Mouse (Mus musculus): ENCODE data around the gene Irx2. TPM values are rescaled to one million over a fixed set of nuclear protein-coding genes. Genes with fewer than 3 reads are reported as not detected.

The Irx2 gene
- polyA plus RNA-seq, 1 experiment: 4.4 TPM

DNA sequence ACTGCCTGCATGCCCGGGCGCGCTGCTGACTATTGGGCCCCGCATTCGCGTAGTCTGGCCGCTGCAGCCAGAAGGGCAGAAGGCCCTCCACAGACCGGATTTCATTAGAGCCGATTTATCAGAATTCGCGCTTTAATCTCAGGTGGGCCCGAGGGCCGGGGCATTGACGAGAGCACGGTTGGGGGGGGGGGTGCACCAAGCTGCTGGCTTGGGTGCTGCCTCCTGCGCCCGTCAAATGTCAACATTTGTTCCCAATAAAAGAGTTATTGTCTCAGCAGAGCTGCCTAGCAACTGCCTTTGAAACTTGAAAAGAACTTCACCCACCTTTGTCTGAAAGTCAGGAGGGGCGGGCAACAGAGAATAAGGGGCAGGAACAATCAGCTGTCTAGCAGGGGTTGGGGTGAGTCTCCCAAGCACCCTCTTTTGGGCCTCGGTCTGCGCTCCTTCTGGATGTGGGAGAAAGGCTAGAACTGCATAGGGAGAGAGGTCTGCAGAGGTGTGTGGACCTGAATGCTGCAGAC lies 7.8 kb downstream of the Irx2 start:
- TF ChIP-seq MAX (IDR thresholded peaks at IDR 0.05; ENCODE audit: low read depth) (no peak), USF1 (IDR thresholded peaks at IDR 0.05; ENCODE audit: low read depth) (no peak), E2F4 (IDR thresholded peaks at IDR 0.05; ENCODE audit: insufficient read depth) (no peak), CEBPB (IDR thresholded peaks at IDR 0.05; ENCODE audit: insufficient read depth, poor library complexity, severe bottlenecking) (no peak), MYOD1 (IDR thresholded peaks at IDR 0.05; ENCODE audit: control insufficient read depth in 1 of 3, insufficient read length in 2 of 3, low read depth in 2 of 3) (no peak), MYOG (IDR thresholded peaks at IDR 0.05; ENCODE audit: control insufficient read depth in 1 of 3, insufficient read depth in 1 of 3, insufficient read length in 2 of 3, low read depth in 2 of 3) (no peak), POLR2A (IDR thresholded peaks at IDR 0.05; ENCODE audit: insufficient read length, low read depth) (no peak), REST (IDR thresholded peaks at IDR 0.05; ENCODE audit: insufficient read depth, insufficient read length) (no peak), SRF (IDR thresholded peaks at IDR 0.05; ENCODE audit: control insufficient read depth, insufficient read length, low read depth) (no peak), TCF12 (IDR thresholded peaks at IDR 0.05; ENCODE audit: insufficient read depth, poor library complexity, severe bottlenecking) (no peak), POLR2AphosphoS2 (IDR thresholded peaks at IDR 0.05; ENCODE audit: insufficient read length, low read depth) (no peak), TCF3 (IDR thresholded peaks at IDR 0.05; ENCODE audit: insufficient read length, low read depth) (no peak)

DNA sequence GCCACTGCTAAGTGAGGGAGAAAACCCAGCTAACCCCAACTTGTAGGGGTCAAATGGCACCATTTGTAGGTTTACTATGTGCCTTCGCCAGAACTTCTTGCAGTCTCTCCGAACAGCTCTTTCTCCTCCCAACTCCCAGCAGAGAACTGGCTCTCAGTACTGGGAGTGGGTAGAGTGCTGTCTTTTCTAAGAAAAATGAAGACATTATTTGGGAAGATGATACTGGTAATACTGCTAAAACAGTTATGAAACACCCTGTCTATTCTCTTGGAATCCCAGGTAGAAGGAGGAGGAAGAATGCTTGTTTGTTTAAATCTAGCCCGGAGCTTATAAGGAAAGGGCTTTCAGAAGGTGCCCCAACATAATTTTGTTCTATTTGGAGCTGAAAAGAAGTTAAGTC lies 8.9 kb downstream of the Irx2 start:
- Histone ChIP-seq H3K27me3 (ENCODE audit: control insufficient read depth, insufficient read depth, insufficient read length) (no peaks in the 10 kb centered on the region), H3ac (ENCODE audit: control insufficient read depth, insufficient read length) (no peak overlapping the region), H3K4me3 (no peak overlapping the region), H3K36me3 (ENCODE audit: control insufficient read depth, insufficient read depth) (peaks cover 14% of the 10 kb centered on the region), H3K4me2 (ENCODE audit: low read depth) (no peak overlapping the region), H3K79me2 (ENCODE audit: control insufficient read depth, insufficient read depth) (no peaks in the 10 kb centered on the region)
- TF ChIP-seq REST (IDR thresholded peaks at IDR 0.05; ENCODE audit: insufficient read depth, insufficient read length) (no peak), TCF3 (IDR thresholded peaks at IDR 0.05; ENCODE audit: insufficient read length, low read depth) (no peak), CEBPB (IDR thresholded peaks at IDR 0.05; ENCODE audit: insufficient read depth, poor library complexity, severe bottlenecking) (no peak), E2F4 (IDR thresholded peaks at IDR 0.05; ENCODE audit: insufficient read depth) (no peak), POLR2A (IDR thresholded peaks at IDR 0.05; ENCODE audit: insufficient read length, low read depth) (no peak), MYOD1 (IDR thresholded peaks at IDR 0.05; ENCODE audit: control insufficient read depth in 1 of 3, insufficient read length in 2 of 3, low read depth in 2 of 3) (no peak), TCF12 (IDR thresholded peaks at IDR 0.05; ENCODE audit: insufficient read depth, poor library complexity, severe bottlenecking) (no peak), POLR2AphosphoS2 (IDR thresholded peaks at IDR 0.05; ENCODE audit: insufficient read length, low read depth) (no peak), MYOG (IDR thresholded peaks at IDR 0.05; ENCODE audit: control insufficient read depth in 1 of 3, insufficient read depth in 1 of 3, insufficient read length in 2 of 3, low read depth in 2 of 3) (no peak), MAX (IDR thresholded peaks at IDR 0.05; ENCODE audit: low read depth) (no peak), SRF (IDR thresholded peaks at IDR 0.05; ENCODE audit: control insufficient read depth, insufficient read length, low read depth) (no peak)

More for the DNA sequence above, 7.8 kb downstream of the Irx2 start:
- no peaks in the 10 kb centered on the region for H3K27me3 ChIP-seq (ENCODE audit: control insufficient read depth, insufficient read depth, insufficient read length)
- no peak overlapping the region for H3ac ChIP-seq (ENCODE audit: control insufficient read depth, insufficient read length)
- no peak overlapping the region for H3K4me3 ChIP-seq
- peaks cover 14% of the 10 kb centered on the region for H3K36me3 ChIP-seq (ENCODE audit: control insufficient read depth, insufficient read depth)
- H3K79me2 ChIP-seq (ENCODE audit: control insufficient read depth, insufficient read depth): no peaks in the 10 kb centered on the region
- no peak overlapping the region for H3K4me2 ChIP-seq (ENCODE audit: low read depth)

DNA sequence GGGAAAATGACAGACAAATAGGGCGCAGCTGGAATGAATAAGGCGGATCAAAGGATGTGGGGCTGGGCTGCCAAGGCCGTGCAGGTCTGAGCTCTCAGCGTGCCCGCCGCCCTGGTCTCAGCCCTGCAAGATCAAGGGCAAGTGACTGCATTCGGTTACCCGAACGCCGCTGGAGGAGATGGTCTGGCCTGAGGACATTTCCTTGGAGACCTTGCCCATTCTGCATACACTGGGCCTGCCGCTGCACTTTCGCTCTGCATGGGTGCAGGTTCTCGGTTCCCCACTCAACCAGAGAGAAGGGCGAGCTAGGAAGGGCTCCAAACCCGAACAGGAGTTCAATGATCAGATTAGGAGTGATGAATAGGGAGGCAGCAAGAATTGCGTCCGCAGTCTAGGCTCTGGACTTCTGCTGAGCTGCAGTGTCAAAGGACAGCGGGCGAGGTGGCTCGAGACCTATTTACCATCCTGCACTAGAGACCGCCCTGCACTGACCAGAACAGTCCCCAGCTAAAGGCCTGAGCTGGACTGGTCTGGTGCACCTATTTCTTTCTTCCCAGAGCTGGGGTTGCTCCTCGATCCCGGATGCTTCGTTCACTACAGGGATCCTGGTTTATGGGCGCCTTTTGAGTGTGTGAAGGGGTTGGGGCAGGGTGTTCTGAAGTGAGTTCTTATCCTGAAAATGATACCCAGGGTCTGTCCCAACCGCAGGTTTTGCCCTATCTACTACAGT lies 9.9 kb downstream of the Irx2 start:
- Histone ChIP-seq H3K27me3 (ENCODE audit: control insufficient read depth, insufficient read depth, insufficient read length) (no peaks in the 10 kb centered on the region), H3K36me3 (ENCODE audit: control insufficient read depth, insufficient read depth) (peaks cover 5% of the 10 kb centered on the region), H3K4me2 (ENCODE audit: low read depth) (no peak overlapping the region), H3K79me2 (ENCODE audit: control insufficient read depth, insufficient read depth) (no peaks in the 10 kb centered on the region), H3K4me3 (peak overlapping the region; percentile 14), H3ac (ENCODE audit: control insufficient read depth, insufficient read length) (no peak overlapping the region)
- TF ChIP-seq MYOG (IDR thresholded peaks at IDR 0.05; ENCODE audit: control insufficient read depth in 1 of 3, insufficient read depth in 1 of 3, insufficient read length in 2 of 3, low read depth in 2 of 3) (no peak), USF1 (IDR thresholded peaks at IDR 0.05; ENCODE audit: low read depth) (no peak), POLR2A (IDR thresholded peaks at IDR 0.05; ENCODE audit: insufficient read length, low read depth) (no peak), MAX (IDR thresholded peaks at IDR 0.05; ENCODE audit: low read depth) (no peak), POLR2AphosphoS2 (IDR thresholded peaks at IDR 0.05; ENCODE audit: insufficient read length, low read depth) (no peak), REST (IDR thresholded peaks at IDR 0.05; ENCODE audit: insufficient read depth, insufficient read length) (no peak), MYOD1 (IDR thresholded peaks at IDR 0.05; ENCODE audit: control insufficient read depth in 1 of 3, insufficient read length in 2 of 3, low read depth in 2 of 3) (no peak), E2F4 (IDR thresholded peaks at IDR 0.05; ENCODE audit: insufficient read depth) (no peak)

DNA sequence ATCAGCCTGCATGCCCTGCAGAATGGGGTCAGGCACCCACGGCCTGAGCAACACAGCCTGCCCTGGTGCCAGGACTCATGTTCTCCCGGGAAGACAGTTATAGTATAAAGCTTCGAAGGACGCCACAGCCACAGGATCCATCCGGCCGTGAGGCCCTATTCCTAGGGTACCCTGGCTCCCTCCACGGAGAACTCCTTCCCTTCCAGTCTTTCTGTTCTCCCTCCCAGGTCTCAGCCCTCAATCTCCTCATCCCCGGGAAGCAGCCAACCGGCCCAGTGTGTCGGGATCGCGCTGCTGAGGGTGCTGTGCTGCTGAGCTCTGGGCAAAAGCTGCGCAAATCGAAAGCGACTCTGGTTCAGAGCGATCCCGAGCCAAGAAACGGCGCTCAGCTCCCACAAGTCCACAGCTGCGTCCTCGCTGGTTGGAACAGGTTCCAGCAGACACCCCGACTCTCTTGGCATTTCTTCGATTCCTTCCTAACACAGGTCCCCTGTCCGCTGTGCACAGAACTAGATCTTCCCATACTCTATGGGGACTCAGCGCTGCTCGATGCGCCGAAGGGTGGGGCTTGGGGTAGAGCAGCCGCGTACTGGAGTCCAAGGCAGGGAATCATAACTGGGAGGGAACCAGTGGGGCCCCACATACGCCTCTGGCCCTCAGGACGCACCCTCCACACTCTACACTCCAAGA lies 11.0 kb downstream of the Irx2 start:
- Histone ChIP-seq H3ac (ENCODE audit: control insufficient read depth, insufficient read length) (no peak overlapping the region), H3K36me3 (ENCODE audit: control insufficient read depth, insufficient read depth) (no peaks in the 10 kb centered on the region), H3K79me2 (ENCODE audit: control insufficient read depth, insufficient read depth) (no peaks in the 10 kb centered on the region), H3K27me3 (ENCODE audit: control insufficient read depth, insufficient read depth, insufficient read length) (no peaks in the 10 kb centered on the region), H3K4me3 (peak overlapping the region; percentile 14), H3K4me2 (ENCODE audit: low read depth) (peak overlapping the region; percentile 52)
- TF ChIP-seq MYOD1 (IDR thresholded peaks at IDR 0.05; ENCODE audit: control insufficient read depth in 1 of 3, insufficient read length in 2 of 3, low read depth in 2 of 3) (no peak), E2F4 (IDR thresholded peaks at IDR 0.05; ENCODE audit: insufficient read depth) (no peak), POLR2A (IDR thresholded peaks at IDR 0.05; ENCODE audit: insufficient read length, low read depth) (no peak)
